Mouse (Mus musculus): ENCODE results near the gene Eng. TPM values are rescaled to one million over a fixed set of nuclear protein-coding genes. Genes with fewer than 3 reads are reported as not detected.
A peak's percentile ranks its signal among the peaks of the same experiment; 100 is the strongest.

Gene Eng
- polyA plus RNA-seq, 1 experiment from 2014 or later = 148 TPM

GRCm38 (mm10) chr2:32710425-32710824 is 64.0 kb downstream of the Eng start:
- no peak for ATAC-seq (ENCODE audit: insufficient number of reproducible peaks, insufficient read depth, low FRiP score, low read depth)
- no peak overlapping the region for H3K4me2 ChIP-seq (ENCODE audit: low read length)
- no peak overlapping the region for H3K9ac ChIP-seq (ENCODE audit: low read length)
- no peaks in the 10 kb centered on the region for H3K27me3 ChIP-seq (ENCODE audit: control insufficient read depth, insufficient read depth, low read length)
- H3K4me1 ChIP-seq (ENCODE audit: control insufficient read depth in 2 of 2, insufficient read depth in 2 of 2, low read length in 2 of 2) = peaks cover 16 to 29% of the 10 kb centered on the region in 2 experiments
- WGBS = 80% methylated on average over 5 of the region's 5 CpGs
- H3K27ac ChIP-seq (replicated peaks in 1 of 2; ENCODE audit: control insufficient read depth in 1 of 2, insufficient read depth in 1 of 2, low read depth in 2 of 2, low read length in 2 of 2) = no peak overlapping the region
- no peak overlapping the region for H3K4me3 ChIP-seq (ENCODE audit: control insufficient read depth in 1 of 2, insufficient read depth in 1 of 2, low read depth in 1 of 2, low read length in 2 of 2)
- peaks cover 63% of the 10 kb centered on the region for H3K36me3 ChIP-seq (ENCODE audit: control insufficient read depth, insufficient read depth, low read length)
- H3K9me3 ChIP-seq (ENCODE audit: control insufficient read depth, low read length) = no peaks in the 10 kb centered on the region

GRCm38 (mm10) chr2:32711301-32712056 is 65.1 kb downstream of the Eng start:
- H3K4me3 ChIP-seq (ENCODE audit: control insufficient read depth in 1 of 2, insufficient read depth in 1 of 2, low read depth in 1 of 2, low read length in 2 of 2) = peak overlapping the region; percentile 72 to 85
- H3K4me1 ChIP-seq (ENCODE audit: control insufficient read depth in 2 of 2, insufficient read depth in 2 of 2, low read length in 2 of 2) = peaks cover 16 to 30% of the 10 kb centered on the region in 2 experiments
- H3K36me3 ChIP-seq (ENCODE audit: control insufficient read depth, insufficient read depth, low read length) = peaks cover 52% of the 10 kb centered on the region
- no peaks in the 10 kb centered on the region for H3K9me3 ChIP-seq (ENCODE audit: control insufficient read depth, low read length)
- ATAC-seq (ENCODE audit: insufficient number of reproducible peaks, insufficient read depth, low FRiP score, low read depth) = no peak
- 27% methylated on average over 9 of the region's 9 CpGs for WGBS
- no peaks in the 10 kb centered on the region for H3K27me3 ChIP-seq (ENCODE audit: control insufficient read depth, insufficient read depth, low read length)
- peak overlapping the region; percentile 84 for H3K4me2 ChIP-seq (ENCODE audit: low read length)
- peak overlapping the region; percentile 48 to 95 for H3K27ac ChIP-seq (replicated peaks in 1 of 2; ENCODE audit: control insufficient read depth in 1 of 2, insufficient read depth in 1 of 2, low read depth in 2 of 2, low read length in 2 of 2)
- peak overlapping the region; percentile 92 for H3K9ac ChIP-seq (ENCODE audit: low read length)

GRCm38 (mm10) chr2:32712108-32712551 is 65.7 kb downstream of the Eng start:
- peak overlapping the region; percentile 92 for H3K9ac ChIP-seq (ENCODE audit: low read length)
- peak; percentile 44 for ATAC-seq (ENCODE audit: insufficient number of reproducible peaks, insufficient read depth, low FRiP score, low read depth)
- WGBS = under 1% methylated on average over 41 of the region's 41 CpGs
- no peaks in the 10 kb centered on the region for H3K27me3 ChIP-seq (ENCODE audit: control insufficient read depth, insufficient read depth, low read length)
- H3K4me1 ChIP-seq (ENCODE audit: control insufficient read depth in 2 of 2, insufficient read depth in 2 of 2, low read length in 2 of 2) = peaks cover 16 to 30% of the 10 kb centered on the region in 2 experiments
- H3K4me2 ChIP-seq (ENCODE audit: low read length) = peak overlapping the region; percentile 84
- peak overlapping the region; percentile 72 to 85 for H3K4me3 ChIP-seq (ENCODE audit: control insufficient read depth in 1 of 2, insufficient read depth in 1 of 2, low read depth in 1 of 2, low read length in 2 of 2)
- H3K36me3 ChIP-seq (ENCODE audit: control insufficient read depth, insufficient read depth, low read length) = peaks cover 46% of the 10 kb centered on the region
- no peaks in the 10 kb centered on the region for H3K9me3 ChIP-seq (ENCODE audit: control insufficient read depth, low read length)
- H3K27ac ChIP-seq (replicated peaks in 1 of 2; ENCODE audit: control insufficient read depth in 1 of 2, insufficient read depth in 1 of 2, low read depth in 2 of 2, low read length in 2 of 2) = peak overlapping the region; percentile 73 to 95

GRCm38 (mm10) chr2:32712586-32712933 is 66.2 kb downstream of the Eng start:
- ATAC-seq (ENCODE audit: insufficient number of reproducible peaks, insufficient read depth, low FRiP score, low read depth) = peak; percentile 82
- no peaks in the 10 kb centered on the region for H3K9me3 ChIP-seq (ENCODE audit: control insufficient read depth, low read length)
- peak overlapping the region; percentile 72 to 85 for H3K4me3 ChIP-seq (ENCODE audit: control insufficient read depth in 1 of 2, insufficient read depth in 1 of 2, low read depth in 1 of 2, low read length in 2 of 2)
- no peaks in the 10 kb centered on the region for H3K27me3 ChIP-seq (ENCODE audit: control insufficient read depth, insufficient read depth, low read length)
- H3K4me1 ChIP-seq (ENCODE audit: control insufficient read depth in 2 of 2, insufficient read depth in 2 of 2, low read length in 2 of 2) = peaks cover 16 to 30% of the 10 kb centered on the region in 2 experiments
- WGBS = under 1% methylated on average over 32 of the region's 44 CpGs
- peaks cover 42% of the 10 kb centered on the region for H3K36me3 ChIP-seq (ENCODE audit: control insufficient read depth, insufficient read depth, low read length)
- H3K4me2 ChIP-seq (ENCODE audit: low read length) = peak overlapping the region; percentile 84
- H3K27ac ChIP-seq (replicated peaks in 1 of 2; ENCODE audit: control insufficient read depth in 1 of 2, insufficient read depth in 1 of 2, low read depth in 2 of 2, low read length in 2 of 2) = peak overlapping the region; percentile 83 to 95
- H3K9ac ChIP-seq (ENCODE audit: low read length) = peak overlapping the region; percentile 92

GRCm38 (mm10) chr2:32712934-32713817 is 66.8 kb downstream of the Eng start, which contains the start of gene Cdk9:
Gene Cdk9 (minus strand): TSS chr2:32713076.
- peak; percentile 81 for ATAC-seq (ENCODE audit: insufficient number of reproducible peaks, insufficient read depth, low FRiP score, low read depth)

GRCm38 (mm10) chr2:32714117-32714986 is 68.0 kb downstream of the Eng start:
- no peak for ATAC-seq (ENCODE audit: insufficient number of reproducible peaks, insufficient read depth, low FRiP score, low read depth)
- H3K9ac ChIP-seq (ENCODE audit: low read length) = peak overlapping the region; percentile 92; the same call in 1 of the 2 replicates
- peaks cover 24% of the 10 kb centered on the region for H3K36me3 ChIP-seq (ENCODE audit: control insufficient read depth, insufficient read depth, low read length)
- WGBS = 37% methylated on average over 11 of the region's 11 CpGs
- no peak overlapping the region for H3K4me3 ChIP-seq (ENCODE audit: control insufficient read depth in 1 of 2, insufficient read depth in 1 of 2, low read depth in 1 of 2, low read length in 2 of 2)
- peak overlapping the region; percentile 70 to 95 for H3K27ac ChIP-seq (replicated peaks in 1 of 2; ENCODE audit: control insufficient read depth in 1 of 2, insufficient read depth in 1 of 2, low read depth in 2 of 2, low read length in 2 of 2)
- H3K4me2 ChIP-seq (ENCODE audit: low read length) = peak overlapping the region; percentile 84
- H3K4me1 ChIP-seq (ENCODE audit: control insufficient read depth in 2 of 2, insufficient read depth in 2 of 2, low read length in 2 of 2) = peaks cover 16 to 30% of the 10 kb centered on the region in 2 experiments
- no peaks in the 10 kb centered on the region for H3K27me3 ChIP-seq (ENCODE audit: control insufficient read depth, insufficient read depth, low read length)
- no peaks in the 10 kb centered on the region for H3K9me3 ChIP-seq (ENCODE audit: control insufficient read depth, low read length)

More at GRCm38 (mm10) chr2:32712934-32713817, 66.8 kb downstream of the Eng start, which contains the start of gene Cdk9:
- Histone ChIP-seq H3K4me2 (ENCODE audit: low read length) (peak within 1 kb of the TSS; percentile 84), H3K9me3 (ENCODE audit: control insufficient read depth, low read length) (no peaks in the 10 kb centered on the region), H3K4me3 (ENCODE audit: control insufficient read depth in 1 of 2, insufficient read depth in 1 of 2, low read depth in 1 of 2, low read length in 2 of 2) (peak within 1 kb of the TSS; percentile 72 to 85), H3K27me3 (ENCODE audit: control insufficient read depth, insufficient read depth, low read length) (no peaks in the 10 kb centered on the region), H3K27ac (replicated peaks in 1 of 2; ENCODE audit: control insufficient read depth in 1 of 2, insufficient read depth in 1 of 2, low read depth in 2 of 2, low read length in 2 of 2) (peak within 1 kb of the TSS; percentile 95), H3K36me3 (ENCODE audit: control insufficient read depth, insufficient read depth, low read length) (peaks cover 35% of the 10 kb centered on the region), H3K4me1 (ENCODE audit: control insufficient read depth in 2 of 2, insufficient read depth in 2 of 2, low read length in 2 of 2) (peaks cover 16 to 30% of the 10 kb centered on the region in 2 experiments), H3K9ac (ENCODE audit: low read length) (peak within 1 kb of the TSS; percentile 92)
- WGBS = under 1% methylated on average over 48 of the region's 79 CpGs

Measured in heart, embryonic 14.5 days (tissue).